In genomic region chr4:68404364-68404763, GRCm38 (mm10) we compare ENCODE assay signal across 18 mouse cellular contexts.
A peak's percentile ranks its signal among the peaks of the same experiment; 100 is the strongest.
DNase-seq lines count a peak whose midpoint lies in the region; ATAC-seq and TF ChIP-seq lines count a peak whose summit lies in the region.
"Had no signal": no experiment of that assay in that cellular context is flagged by ENCODE, and none has a peak within 500 bp of the region (broad histone marks: within the 10 kb centered on the region; RNA-seq: fewer than 3 reads in every experiment).

No protein-coding gene starts in this region.

- H3K9ac ChIP-seq in hindbrain, postnatal 0 days (replicated peaks; ENCODE audit: low read length), result no peak overlapping the region
- no peak overlapping the region for H3K9ac ChIP-seq in hindbrain, embryonic 12.5 days
- H3K9ac ChIP-seq: forebrain, embryonic 15.5 days; limb, embryonic 15.5 days; liver, postnatal 0 days had no signal

- TF ChIP-seq CTCF in hindbrain, postnatal 0 days (IDR thresholded peaks at IDR 0.05; ENCODE audit: low read depth), result no peak

- ATAC-seq in hindbrain, postnatal 0 days, result no peak
- ATAC-seq in hindbrain, embryonic 12.5 days (ENCODE audit: low FRiP score), result no peak
- peak; percentile 81 for ATAC-seq in cerebellum, adult (ENCODE audit: insufficient number of reproducible peaks, low FRiP score, low TSS enrichment)
- ATAC-seq: forebrain, embryonic 15.5 days; liver, postnatal 0 days had no signal

- no peak overlapping the region for H3K27ac ChIP-seq in hindbrain, postnatal 0 days
- no peak overlapping the region for H3K27ac ChIP-seq in hindbrain, embryonic 12.5 days
- H3K27ac ChIP-seq: embryonic facial prominence, embryonic 10.5 days; forebrain, embryonic 15.5 days; heart, adult 2 months; limb, embryonic 15.5 days; midbrain, embryonic 10.5 days had no signal

- peak; percentile 32 for DNase-seq in hindbrain, postnatal 0 days (ENCODE audit: low spot score)
- peak; percentile 70 for DNase-seq in NIH3T3 (ENCODE audit: low read depth)
- DNase-seq in cerebellum, postnatal 10 days, result peak; percentile 60 to 68
- DNase-seq in kidney, postnatal 4 days, result no peak
- no peak for DNase-seq in left cerebral cortex, adult 8-10 months (ENCODE audit: low spot score in 2 of 2)
- DNase-seq: heart, adult 2 months; kidney, adult 11 months; kidney, postnatal 10 days; liver, postnatal 0 days; spleen, adult 18-20 months; thymus, adult 2 months had no signal

- H3K4me1 ChIP-seq in hindbrain, postnatal 0 days (ENCODE audit: insufficient read depth, low read length), result no peaks in the 10 kb centered on the region
- H3K4me1 ChIP-seq in hindbrain, embryonic 12.5 days, result no peaks in the 10 kb centered on the region
- H3K4me1 ChIP-seq: embryonic facial prominence, embryonic 10.5 days; forebrain, embryonic 15.5 days; limb, embryonic 15.5 days; midbrain, embryonic 10.5 days had no signal

- no peaks in the 10 kb centered on the region for H3K9me3 ChIP-seq in hindbrain, postnatal 0 days (ENCODE audit: low read length)
- H3K9me3 ChIP-seq in hindbrain, embryonic 12.5 days (replicated peaks), result no peaks in the 10 kb centered on the region
- H3K9me3 ChIP-seq: embryonic facial prominence, embryonic 10.5 days; forebrain, embryonic 15.5 days; limb, embryonic 15.5 days; midbrain, embryonic 10.5 days had no signal

- H3K36me3 ChIP-seq in hindbrain, postnatal 0 days (ENCODE audit: insufficient read depth, low read length), result no peaks in the 10 kb centered on the region
- H3K36me3 ChIP-seq in hindbrain, embryonic 12.5 days, result no peaks in the 10 kb centered on the region
- H3K36me3 ChIP-seq: embryonic facial prominence, embryonic 10.5 days; forebrain, embryonic 15.5 days; limb, embryonic 15.5 days; midbrain, embryonic 10.5 days had no signal

- no peak overlapping the region for H3K4me2 ChIP-seq in hindbrain, postnatal 0 days (ENCODE audit: low read depth, low read length)
- H3K4me2 ChIP-seq in hindbrain, embryonic 12.5 days (replicated peaks), result no peak overlapping the region
- H3K4me2 ChIP-seq: forebrain, embryonic 15.5 days; limb, embryonic 15.5 days had no signal

- no peak overlapping the region for H3K4me3 ChIP-seq in hindbrain, postnatal 0 days (ENCODE audit: low read length)
- H3K4me3 ChIP-seq in hindbrain, embryonic 12.5 days, result no peak overlapping the region
- H3K4me3 ChIP-seq: embryonic facial prominence, embryonic 10.5 days; forebrain, embryonic 15.5 days; heart, adult 2 months; limb, embryonic 15.5 days; midbrain, embryonic 10.5 days; myocyte had no signal

- H3K27me3 ChIP-seq in hindbrain, postnatal 0 days (ENCODE audit: insufficient read depth, low read length), result no peaks in the 10 kb centered on the region
- H3K27me3 ChIP-seq in hindbrain, embryonic 12.5 days, result no peaks in the 10 kb centered on the region
- H3K27me3 ChIP-seq: forebrain, embryonic 15.5 days; limb, embryonic 15.5 days had no signal

- 45% methylated on average over 3 of the region's 3 CpGs for WGBS in hindbrain, postnatal 0 days
- 78% methylated on average over 3 of the region's 3 CpGs for WGBS in hindbrain, embryonic 12.5 days

Comparison
In these comparisons a context has a peak if more than half of its experiments do, and no peak if none do; other contexts are left out.
1. DNase-seq: peak in hindbrain, postnatal 0 days (single experiment), NIH3T3 (single experiment) and cerebellum, postnatal 10 days (2 of 2); none in kidney, postnatal 4 days (0 of 2) and left cerebral cortex, adult 8-10 months (0 of 2).